Comparison of ENCODE assay signal across 8 mouse cellular contexts in the genomic region with DNA sequence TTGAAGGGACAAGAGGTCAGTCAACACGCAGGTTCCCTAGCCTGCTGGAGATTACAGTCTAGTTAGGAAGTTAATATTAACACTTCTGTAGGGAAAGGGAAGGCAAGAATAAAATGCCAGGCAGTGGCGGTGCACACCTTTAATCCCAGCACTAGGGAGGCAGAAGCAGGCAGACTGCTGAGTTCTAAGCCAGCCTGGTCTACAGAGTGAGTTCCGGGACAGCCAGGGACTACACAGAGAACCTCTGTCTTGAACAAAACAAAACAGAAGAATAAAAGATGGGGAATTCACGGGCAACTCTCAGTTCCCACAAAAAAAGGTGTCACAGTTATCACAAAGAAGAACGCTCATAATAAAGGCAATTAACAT. TPM values are rescaled to one million over a fixed set of nuclear protein-coding genes. Genes with fewer than 3 reads are reported as not detected.
DNase-seq lines count a peak whose midpoint lies in the region; ATAC-seq and TF ChIP-seq lines count a peak whose summit lies in the region.

No protein-coding gene starts in this region.

- TF ChIP-seq CTCF in liver, embryonic 14.5 days (IDR thresholded peaks at IDR 0.05; ENCODE audit: low read depth): 0 out of 2 replicates have a peak, but pooled peaks have one; percentile 3

- peak overlapping the region; percentile 88 for H3K4me2 ChIP-seq in forebrain, embryonic 12.5 days
- peak overlapping the region; percentile 84 for H3K4me2 ChIP-seq in liver, embryonic 14.5 days (ENCODE audit: low read depth)

- DNase-seq in heart, embryonic 10.5 days (ENCODE audit: low spot score): no peak
- DNase-seq in heart, adult 8-10 months (ENCODE audit: low spot score): no peak
- peak; percentile 2 for DNase-seq in 3T3-L1 (ENCODE audit: low read depth, low spot score)
- no peak for DNase-seq in liver, embryonic 14.5 days (ENCODE audit: low read depth in 3 of 3, low spot score in 3 of 3)
- DNase-seq in urinary bladder, adult 18-20 months (ENCODE audit: low spot score in 2 of 2): no peak
- no peak for DNase-seq in right cerebral cortex, adult 18-20 months
- DNase-seq in spleen, postnatal 4 days (ENCODE audit: low spot score in 2 of 2): no peak

- H3K36me3 ChIP-seq in heart, embryonic 10.5 days: peaks cover 6% of the 10 kb centered on the region; the same call in 1 of the 2 replicates
- no peaks in the 10 kb centered on the region; the same call in 1 of the 2 replicates for H3K36me3 ChIP-seq in forebrain, embryonic 12.5 days (replicated peaks)
- 0 out of 2 replicates have a peak, but pooled peaks cover 2% of the 10 kb centered on the region for H3K36me3 ChIP-seq in liver, embryonic 14.5 days (replicated peaks; ENCODE audit: control insufficient read depth, insufficient read depth, low read depth)

- H3K27ac ChIP-seq in heart, embryonic 10.5 days: peak overlapping the region; percentile 99
- H3K27ac ChIP-seq in forebrain, embryonic 12.5 days: peak overlapping the region; percentile 85
- H3K27ac ChIP-seq in liver, embryonic 14.5 days: peak overlapping the region; percentile 84

- WGBS in heart, embryonic 10.5 days: 44% methylated on average over 5 of the region's 5 CpGs
- 26% methylated on average over 5 of the region's 5 CpGs for WGBS in forebrain, embryonic 12.5 days
- 43% methylated on average over 5 of the region's 5 CpGs for WGBS in liver, embryonic 14.5 days (ENCODE audit: insufficient replicate concordance)

- H3K9ac ChIP-seq in forebrain, embryonic 12.5 days: peak overlapping the region; percentile 91
- H3K9ac ChIP-seq in liver, embryonic 14.5 days (replicated peaks): peak overlapping the region; percentile 57

- no peaks in the 10 kb centered on the region for H3K9me3 ChIP-seq in heart, embryonic 10.5 days
- 0 out of 2 replicates have a peak, but pooled peaks cover 3% of the 10 kb centered on the region for H3K9me3 ChIP-seq in forebrain, embryonic 12.5 days
- H3K9me3 ChIP-seq in liver, embryonic 14.5 days (ENCODE audit: control insufficient read depth, low read length): no peaks in the 10 kb centered on the region

- no peaks in the 10 kb centered on the region for H3K27me3 ChIP-seq in heart, embryonic 10.5 days (ENCODE audit: insufficient read depth, poor library complexity, severe bottlenecking)
- H3K27me3 ChIP-seq in forebrain, embryonic 12.5 days: no peaks in the 10 kb centered on the region
- no peaks in the 10 kb centered on the region for H3K27me3 ChIP-seq in liver, embryonic 14.5 days (ENCODE audit: control insufficient read depth, insufficient read depth, low read length)

- peaks cover 15% of the 10 kb centered on the region for H3K4me1 ChIP-seq in heart, embryonic 10.5 days
- H3K4me1 ChIP-seq in forebrain, embryonic 12.5 days: peaks cover 13% of the 10 kb centered on the region
- peaks cover 10 to 11% of the 10 kb centered on the region in 2 experiments for H3K4me1 ChIP-seq in liver, embryonic 14.5 days (replicated peaks; ENCODE audit: control insufficient read depth in 2 of 2, insufficient read depth in 2 of 2, low read length in 1 of 2)

- ATAC-seq in forebrain, embryonic 12.5 days (ENCODE audit: low FRiP score): no peak
- peak; percentile 40 for ATAC-seq in liver, embryonic 14.5 days (ENCODE audit: insufficient read depth)

- H3K4me3 ChIP-seq in heart, embryonic 10.5 days: peak overlapping the region; percentile 91
- peak overlapping the region; percentile 93 for H3K4me3 ChIP-seq in forebrain, embryonic 12.5 days (replicated peaks)
- H3K4me3 ChIP-seq in liver, embryonic 14.5 days (ENCODE audit: insufficient read depth in 1 of 2, low read depth in 2 of 2, low read length in 2 of 2): peak overlapping the region; percentile 43 to 98

- no peak for TF ChIP-seq EP300 in liver, embryonic 14.5 days (IDR thresholded peaks at IDR 0.05; ENCODE audit: low read depth)

RNA-seq across cellular contexts. Expression of a gene that starts 0.4 kb away (rescaled TPM):
- 54.2 and 59.9 TPM in 2 replicates for polyA plus RNA-seq in heart, embryonic 10.5 days (2016; fragmentation: Nextera tagmentation; extraction: Ambion mirVana)
- 10 to 100 TPM; 21.9 to 25.9 (median 22.3) TPM for total RNA-seq in heart, adult 8-10 months (2022)
- polyA plus RNA-seq in forebrain, embryonic 12.5 days (2016; fragmentation: Nextera tagmentation; extraction: Ambion mirVana): 55.2 and 57.4 TPM in 2 replicates
- 6.1 and 9.3 TPM in 2 replicates for polyA plus RNA-seq in liver, embryonic 14.5 days (2012; rRNA removed)
- 26.9 and 28.1 TPM in 2 replicates for polyA plus RNA-seq in liver, embryonic 14.5 days (2014; fragmentation: Nextera tagmentation; extraction: Ambion mirVana)
